Mouse (Mus musculus) spleen, adult 2 months (tissue): ENCODE data around the gene Mylk4.

Experiments used
- CTCF ChIP-seq: fragments of 200-500 bp; IDR thresholded peaks from 2 replicates; pipeline ENCODE4 v1.5.1; 2011; ENCODE audit warnings: mild to moderate bottlenecking, inconsistent platforms; ENCODE audit not compliant: insufficient read depth, insufficient read length, insufficient replicate concordance; ENCODE audit errors: extremely low read depth
- POLR2A ChIP-seq: fragments of 200-500 bp; IDR thresholded peaks from 2 replicates; pipeline ENCODE4 v1.6.1; 2011; ENCODE audit warnings: low read depth, low read length, inconsistent platforms

- TF ChIP-seq CTCF (no peak), POLR2A (no peak)
Observed at GRCm38 (mm10) chr13:32759036-32759435, 24.7 kb downstream of the Mylk4 start.
